Mouse (Mus musculus) adrenal gland, postnatal 10 days (tissue): ENCODE data around the gene Fcgrt. TPM values are rescaled to one million over a fixed set of nuclear protein-coding genes. Genes with fewer than 3 reads are reported as not detected.
A peak's percentile ranks its signal among the peaks of the same experiment; 100 is the strongest.
"Not testable (repeated sequence)": the region's sequence is repeated elsewhere in the genome, so short reads cannot be mapped to it uniquely, and the experiment has no call there.

Source experiments
- DNase-seq: peaks from one replicate; pipeline ENCODE4 v3.0.0; 2021; ENCODE audit warnings: mixed read lengths
- total RNA-seq, 2 experiments: library from RNA; stranded (reverse); gene quantifications; 2 replicates each; pipeline ENCODE4 v1.2.3; 2021

The Fcgrt gene
- total RNA-seq, 2 experiments from 2014 or later = 169 to 185 TPM

- DNase-seq = no peak
Measured at GRCm38 (mm10) chr7:45131850-45132249, 28.2 kb upstream of the Fcgrt start.

- no peak for DNase-seq
Measured at GRCm38 (mm10) chr7:45129776-45130512, 26.3 kb upstream of the Fcgrt start.

GRCm38 (mm10) chr7:45129318-45129717, 25.7 kb upstream of the Fcgrt start:
- DNase-seq = peak; percentile 74

GRCm38 (mm10) chr7:45128624-45129246, 25.1 kb upstream of the Fcgrt start, which contains the start of gene Rpl13a:
TSS of gene Rpl13a (minus strand) at chr7:45128761.
- peak; percentile 97 for DNase-seq

- no peak for DNase-seq
Measured at GRCm38 (mm10) chr7:45127700-45128224, 24.1 kb upstream of the Fcgrt start.

- DNase-seq = no peak
Measured at GRCm38 (mm10) chr7:45126844-45127699, 23.4 kb upstream of the Fcgrt start.

- no peak for DNase-seq
Measured at GRCm38 (mm10) chr7:45126147-45126843, 22.6 kb upstream of the Fcgrt start.

GRCm38 (mm10) chr7:45125649-45126048, 22.0 kb upstream of the Fcgrt start:
- not testable (repeated sequence) for DNase-seq

GRCm38 (mm10) chr7:45125144-45125600, 21.5 kb upstream of the Fcgrt start:
- no peak for DNase-seq

GRCm38 (mm10) chr7:45124224-45125143, 20.8 kb upstream of the Fcgrt start, which contains the start of gene Rps11:
TSS of gene Rps11 (minus strand) at chr7:45124439.
- peak; percentile 99 for DNase-seq

GRCm38 (mm10) chr7:45123186-45123570, 19.5 kb upstream of the Fcgrt start:
- DNase-seq = peak; percentile 61

GRCm38 (mm10) chr7:45122561-45123185, 19.0 kb upstream of the Fcgrt start:
- DNase-seq = no peak

- DNase-seq = no peak
Measured at GRCm38 (mm10) chr7:45121966-45122365, 18.3 kb upstream of the Fcgrt start.

GRCm38 (mm10) chr7:45121404-45121803, 17.8 kb upstream of the Fcgrt start:
- DNase-seq = peak; percentile 68

GRCm38 (mm10) chr7:45119780-45120709, 16.4 kb upstream of the Fcgrt start:
- DNase-seq = no peak

GRCm38 (mm10) chr7:45118336-45118735, 14.7 kb upstream of the Fcgrt start:
- no peak for DNase-seq

- no peak for DNase-seq
Measured at GRCm38 (mm10) chr7:45117566-45117965, 13.9 kb upstream of the Fcgrt start.

- DNase-seq = no peak
Measured at GRCm38 (mm10) chr7:45113476-45113875, 9.8 kb upstream of the Fcgrt start.

GRCm38 (mm10) chr7:45112529-45112928, 8.9 kb upstream of the Fcgrt start:
- DNase-seq = no peak
